Mouse (Mus musculus) CH12.LX (cell line): ENCODE results near the gene Gjc1. TPM values are rescaled to one million over a fixed set of nuclear protein-coding genes. Genes with fewer than 3 reads are reported as not detected.

Experiments
- DNase-seq: peaks from one replicate; pipeline ENCODE4 v3.0.0-alpha.2; 2013; ENCODE audit errors: extremely low read depth
- H3K27ac ChIP-seq: 2 replicates; pipeline ENCODE4 v1.5.1; 2012; ENCODE audit warnings: low read depth, mild to moderate bottlenecking, control low read depth, moderate library complexity; ENCODE audit not compliant: insufficient read depth
- H3K27me3 ChIP-seq: replicated peaks from 2 replicates; pipeline ENCODE3; 2012; ENCODE audit warnings: inconsistent platforms
- H3K36me3 ChIP-seq, 2 experiments: replicated peaks in 1 of 2; 2 replicates each; pipeline versions ENCODE3 to v1.6.1; 2012; ENCODE audit warnings: inconsistent platforms in 1 of 2, low read length in 1 of 2, mild to moderate bottlenecking in 1 of 2, mixed read lengths in 1 of 2, moderate library complexity in 1 of 2; ENCODE audit not compliant: control insufficient read depth in 1 of 2, insufficient read depth in 1 of 2
- H3K4me1 ChIP-seq, 2 experiments: 2 replicates each; pipeline ENCODE4 v1.6.1; 2012; ENCODE audit warnings: inconsistent platforms in 1 of 2, moderate library complexity in 1 of 2; ENCODE audit not compliant: insufficient read depth in 2 of 2, control insufficient read depth in 1 of 2
- H3K4me2 ChIP-seq: 2 replicates; pipeline ENCODE4 v1.6.1; 2012; ENCODE audit warnings: low read depth, mild to moderate bottlenecking, control low read depth; ENCODE audit not compliant: poor library complexity, insufficient read depth, severe bottlenecking
- H3K4me3 ChIP-seq, 3 experiments: fragments of 150-350 bp in 1 of 3; sonication (generic) in 1 of 3; replicated peaks in 1 of 3; 2 replicates each; pipeline versions ENCODE3 to v1.5.1; 2011 to 2012; ENCODE audit warnings: low read depth in 2 of 3, low read length in 2 of 3, mild to moderate bottlenecking in 2 of 3, moderate library complexity in 2 of 3, control low read depth in 1 of 3, improper control_type of control experiment in 1 of 3, inconsistent platforms in 1 of 3, mixed read lengths in 1 of 3; ENCODE audit not compliant: poor library complexity in 1 of 3
- H3K79me2 ChIP-seq: replicated peaks from 2 replicates; pipeline ENCODE4 v1.6.1; 2012; ENCODE audit warnings: mild to moderate bottlenecking, moderate library complexity; ENCODE audit not compliant: control insufficient read depth, poor library complexity, insufficient read depth, severe bottlenecking; ENCODE audit errors: extremely low read depth
- H3K9ac ChIP-seq: 2 replicates; pipeline ENCODE4 v1.6.1; 2012; ENCODE audit warnings: low read depth, mild to moderate bottlenecking, control low read depth, moderate library complexity; ENCODE audit not compliant: insufficient read depth
- H3K9me3 ChIP-seq: replicated peaks from 2 replicates; pipeline ENCODE3; 2012; ENCODE audit warnings: low read length, inconsistent platforms, mixed read lengths
- BHLHE40 ChIP-seq: IDR thresholded peaks from 2 replicates; pipeline ENCODE4 v1.6.1; 2011; ENCODE audit warnings: mild to moderate bottlenecking, low read depth, low read length, improper control_type of control experiment
- CTCF ChIP-seq, 2 experiments: IDR thresholded peaks in 1 of 2; conservative IDR thresholded peaks in 1 of 2; 2 replicates each; pipeline ENCODE4 v1.5.1; 2011 to 2012; ENCODE audit warnings: low read depth in 2 of 2, low read length in 2 of 2, improper control_type of control experiment in 1 of 2, inconsistent platforms in 1 of 2, mild to moderate bottlenecking in 1 of 2, moderate library complexity in 1 of 2
- HCFC1 ChIP-seq: IDR thresholded peaks from 2 replicates; pipeline ENCODE4 v1.6.1; 2012; ENCODE audit warnings: low read depth, mild to moderate bottlenecking, inconsistent platforms, low read length, improper control_type of control experiment
- MAFK ChIP-seq: IDR thresholded peaks from 2 replicates; pipeline ENCODE4 v1.6.1; 2011; ENCODE audit warnings: low read length, improper control_type of control experiment; ENCODE audit not compliant: insufficient replicate concordance
- MAZ ChIP-seq: IDR thresholded peaks from 2 replicates; pipeline ENCODE4 v1.6.1; 2012; ENCODE audit warnings: low read depth, mild to moderate bottlenecking, inconsistent platforms, low read length, improper control_type of control experiment, moderate library complexity
- MYC ChIP-seq: IDR thresholded peaks from 2 replicates; pipeline ENCODE4 v1.6.1; 2011; ENCODE audit warnings: low read depth, mild to moderate bottlenecking, improper control_type of control experiment, low read length
- NRF1 ChIP-seq: IDR thresholded peaks from 2 replicates; pipeline ENCODE4 v1.6.1; 2014; ENCODE audit warnings: low read depth, mild to moderate bottlenecking, inconsistent platforms, low read length, improper control_type of control experiment, moderate library complexity
- PAX5 ChIP-seq: IDR thresholded peaks from 2 replicates; pipeline ENCODE4 v1.6.1; 2012; ENCODE audit warnings: low read length, inconsistent platforms, mixed read lengths
- POLR2AphosphoS2 ChIP-seq: IDR thresholded peaks from 2 replicates; pipeline ENCODE4 v1.6.1; 2011; ENCODE audit warnings: low read depth, low read length, improper control_type of control experiment
- RAD21 ChIP-seq: IDR thresholded peaks from 2 replicates; pipeline ENCODE4 v1.6.1; 2011; ENCODE audit warnings: low read depth, mild to moderate bottlenecking, low read length, improper control_type of control experiment, moderate library complexity
- SIN3A ChIP-seq: IDR thresholded peaks from 2 replicates; pipeline ENCODE4 v1.6.1; 2012; ENCODE audit warnings: low read length, improper control_type of control experiment, inconsistent platforms
- SMC3 ChIP-seq: IDR thresholded peaks from 2 replicates; pipeline ENCODE4 v1.6.1; 2011; ENCODE audit warnings: low read depth, low read length, improper control_type of control experiment
- TBP ChIP-seq: conservative IDR thresholded peaks from 2 replicates; pipeline ENCODE4 v1.6.1; 2011; ENCODE audit warnings: low read depth, low read length, improper control_type of control experiment
- TCF12 ChIP-seq: IDR thresholded peaks from 2 replicates; pipeline ENCODE4 v1.6.1; 2014; ENCODE audit warnings: low read depth, mild to moderate bottlenecking, inconsistent platforms, low read length, improper control_type of control experiment
- ZKSCAN1 ChIP-seq: IDR thresholded peaks from 2 replicates; pipeline ENCODE4 v1.6.1; 2012; ENCODE audit warnings: low read depth, inconsistent platforms, low read length, improper control_type of control experiment, borderline replicate concordance
- ZMIZ1 ChIP-seq: IDR thresholded peaks from 2 replicates; pipeline ENCODE4 v1.6.1; 2012; ENCODE audit warnings: low read depth, mild to moderate bottlenecking, inconsistent platforms, low read length, improper control_type of control experiment
- ZNF384 ChIP-seq: IDR thresholded peaks from 2 replicates; pipeline ENCODE4 v1.6.1; 2012; ENCODE audit warnings: low read depth, low read length, improper control_type of control experiment, inconsistent platforms
- dilution Hi-C: fragments of 300-500 bp; cut with MboI; formaldehyde crosslinking; loops from 2 replicates; pipeline ENCODE4 v1.14.3; 2020; ENCODE audit warnings: low sequenced_read_pairs; ENCODE audit not compliant: extremely low pct_unique_long_range_greater_than_20kb, extremely low pct_ligation_motif_present
- in situ Hi-C: fragments of 300-500 bp; cut with MboI; formaldehyde crosslinking; loops from 3 replicates; pipeline ENCODE4 v1.14.3; 2019; ENCODE audit warnings: low sequenced_read_pairs, low pct_ligation_motif_present, low pct_unique_long_range_greater_than_20kb, mixed read lengths
- polyA plus RNA-seq: library from polyadenylated mRNA; unstranded; fragments of >175 nt; gene quantifications from 2 replicates; pipeline ENCODE4 v1.2.1, GENCODE M21; 2012; ENCODE audit warnings: low read depth; ENCODE audit not compliant: insufficient read length
- total RNA-seq, 2 experiments: library from RNA; depleted of rRNA; stranded (reverse); fragments of 300-350 nt in 1 of 2; fragments of >200 nt in 1 of 2; gene quantifications; 2 replicates each; pipeline ENCODE4 v1.2.3; 2012 to 2014

Gene Gjc1
- not detected in 2 replicates for total RNA-seq (2012; rRNA removed)
- not detected in 2 replicates for total RNA-seq (2014; rRNA removed)
- polyA plus RNA-seq = not detected in 2 replicates

GRCm38 (mm10) chr11:102819021-102819782, at the start of gene Gjc1:
Gjc1 (minus strand) TSS chr11:102819700.
- no peak for DNase-seq
- Histone ChIP-seq H3K4me1 (no peaks in the 10 kb centered on the region), H3K36me3 (no peaks in the 10 kb centered on the region), H3K9ac (no peak within 1 kb of the TSS), H3K27me3 (peaks cover 60% of the 10 kb centered on the region), H3K9me3 (peaks cover 10% of the 10 kb centered on the region), H3K4me3 (no peak within 1 kb of the TSS), H3K79me2 (no peaks in the 10 kb centered on the region), H3K27ac (no peak within 1 kb of the TSS), H3K4me2 (peak within 1 kb of the TSS; percentile 53)
- no peak for TF ChIP-seq HCFC1
- TF ChIP-seq NRF1 = peak; percentile 59
- no peak for TF ChIP-seq ZKSCAN1
- no peak for TF ChIP-seq ZNF384
- TF ChIP-seq MAFK = no peak
- no peak for TF ChIP-seq POLR2AphosphoS2
- no peak for TF ChIP-seq MAZ
- TF ChIP-seq BHLHE40 = 0 out of 2 replicates have a peak, but pooled peaks have one; percentile 8
- no peak for TF ChIP-seq PAX5
- no peak for TF ChIP-seq ZMIZ1
- in situ Hi-C loops = no loop called here
- dilution Hi-C loops = no loop called here

GRCm38 (mm10) chr11:102864272-102864671, 44.8 kb upstream of the Gjc1 start:
- H3K9ac ChIP-seq = no peak overlapping the region
- H3K4me2 ChIP-seq = no peak overlapping the region
- no peaks in the 10 kb centered on the region for H3K4me1 ChIP-seq
- H3K27ac ChIP-seq = no peak overlapping the region
- no peaks in the 10 kb centered on the region for H3K9me3 ChIP-seq
- TF ChIP-seq MAFK = no peak
- TF ChIP-seq SIN3A = no peak
- no peak for TF ChIP-seq TBP
- TF ChIP-seq TCF12 = no peak
- TF ChIP-seq CTCF (conservative IDR thresholded peaks at IDR 0.05 in 1 of 2, IDR thresholded peaks at IDR 0.05 in 1 of 2; ENCODE audit: low read depth in 2 of 2, low read length in 2 of 2) = peak; percentile 48 to 83; a peak in 3 of 4 replicates
- TF ChIP-seq RAD21 = peak; percentile 52
- TF ChIP-seq SMC3 = peak; percentile 70
- no peak for TF ChIP-seq MYC
- TF ChIP-seq PAX5 = no peak
- no peak overlapping the region for H3K4me3 ChIP-seq
- DNase-seq = peak; percentile 70
- no peaks in the 10 kb centered on the region for H3K79me2 ChIP-seq
- in situ Hi-C loops (loop anchor here (10.0 kb wide), 1 partner anchor 89 kb away; no protein-coding TSS in a partner anchor), dilution Hi-C loops (no loop called here)
- H3K36me3 ChIP-seq = peaks cover 80 to 96% of the 10 kb centered on the region in 2 experiments
- no peaks in the 10 kb centered on the region for H3K27me3 ChIP-seq
